Mouse (Mus musculus) kidney, postnatal 10 days (tissue): ENCODE data around the gene Mettl21c.
"Not testable (repeated sequence)": the region's sequence is repeated elsewhere in the genome, so short reads cannot be mapped to it uniquely, and the experiment has no call there.

Source experiments
- DNase-seq: peaks from one replicate; pipeline ENCODE4 v3.0.0; 2021; ENCODE audit warnings: mixed read lengths

The Mettl21c gene

DNA sequence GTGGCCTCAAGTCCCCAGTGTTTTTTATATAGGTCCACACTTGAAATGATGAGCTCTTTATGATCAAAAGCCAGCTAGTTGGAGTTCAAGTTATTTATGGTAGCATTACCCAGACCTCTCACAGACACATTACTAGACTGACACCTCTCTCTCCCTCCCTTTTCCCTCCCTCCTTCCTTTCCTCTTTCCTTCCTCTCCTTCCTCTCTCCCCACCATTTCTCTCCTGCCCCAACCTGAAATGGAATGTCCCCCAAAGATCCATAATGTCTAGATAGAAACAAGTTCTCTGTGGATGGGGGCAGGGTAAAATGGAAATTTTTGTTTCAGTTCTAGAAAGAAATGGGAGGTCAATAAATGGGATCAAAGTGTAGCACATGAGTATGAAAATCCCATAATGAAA is at the start of gene Mettl21c:
Gene Mettl21c, minus strand, starts transcription at position 101 of the 400 bp plus-strand sequence.
- no peak for DNase-seq

DNA sequence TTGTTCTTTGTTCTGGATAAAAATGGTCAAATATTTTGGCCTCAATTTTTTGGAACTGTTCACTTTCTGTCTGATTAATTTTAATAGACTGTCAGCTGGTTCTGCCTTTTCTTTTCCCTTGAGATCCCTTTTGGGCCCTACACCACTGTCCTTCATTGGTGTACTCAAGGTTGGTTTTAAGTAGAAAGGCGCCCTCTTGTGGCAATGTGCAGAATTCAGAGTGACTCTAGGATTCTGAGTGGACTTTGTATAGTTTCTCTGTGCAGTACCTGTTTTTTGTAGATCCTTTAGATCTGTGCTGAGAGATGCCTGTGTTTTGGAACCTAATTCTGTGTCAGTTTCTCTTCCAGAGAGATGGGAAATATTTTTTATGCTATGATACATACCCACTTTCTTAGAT is 44.8 kb upstream of the Mettl21c start:
- DNase-seq: peak; percentile 74

GRCm38 (mm10) chr1:44063439-44063838 is 43.6 kb upstream of the Mettl21c start:
- DNase-seq: no peak

DNA sequence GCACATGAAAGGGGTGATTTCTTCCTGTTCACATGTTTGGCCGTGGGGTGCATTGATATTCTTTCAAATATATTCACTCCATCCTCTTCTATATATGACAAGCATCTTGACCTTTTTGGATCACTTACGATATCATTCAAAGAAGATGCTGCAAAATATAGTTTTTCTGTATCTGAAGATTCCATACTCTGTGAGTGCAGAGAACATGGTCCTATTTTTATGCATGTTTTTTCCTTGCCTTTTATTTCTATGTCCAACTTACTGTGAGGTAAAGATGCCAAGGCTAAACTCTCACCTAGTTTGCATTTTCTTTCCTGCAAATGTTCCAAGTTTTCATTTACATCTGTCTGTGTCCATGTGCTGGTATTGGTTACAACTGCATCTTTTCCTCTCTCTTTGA is 42.0 kb upstream of the Mettl21c start, which contains the start of gene Gm8251:
Gene Gm8251, minus strand, starts transcription at position 101 of the 400 bp plus-strand sequence.
- no peak for DNase-seq

DNA sequence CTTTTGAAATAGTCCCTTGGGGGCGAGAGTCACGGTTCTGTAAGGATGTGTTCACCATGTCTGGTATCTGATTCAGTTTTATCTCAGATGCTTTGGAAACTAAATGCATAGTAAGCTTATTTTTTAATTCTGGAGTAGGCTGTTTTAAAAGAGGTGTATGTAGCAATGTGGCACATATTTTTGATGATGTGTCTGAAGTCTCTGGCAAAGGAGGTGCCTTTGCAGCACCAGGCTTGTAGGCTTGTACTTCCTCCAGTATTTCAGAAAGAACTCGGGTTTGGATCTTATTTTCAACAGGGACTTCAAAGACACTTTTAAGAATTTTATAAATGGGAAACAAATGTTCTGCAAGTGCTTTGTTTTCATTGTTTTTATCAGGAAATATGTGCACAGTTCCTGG is 38.0 kb upstream of the Mettl21c start:
- DNase-seq: no peak

GRCm38 (mm10) chr1:44046556-44046955 is 26.7 kb upstream of the Mettl21c start:
- no peak for DNase-seq

DNA sequence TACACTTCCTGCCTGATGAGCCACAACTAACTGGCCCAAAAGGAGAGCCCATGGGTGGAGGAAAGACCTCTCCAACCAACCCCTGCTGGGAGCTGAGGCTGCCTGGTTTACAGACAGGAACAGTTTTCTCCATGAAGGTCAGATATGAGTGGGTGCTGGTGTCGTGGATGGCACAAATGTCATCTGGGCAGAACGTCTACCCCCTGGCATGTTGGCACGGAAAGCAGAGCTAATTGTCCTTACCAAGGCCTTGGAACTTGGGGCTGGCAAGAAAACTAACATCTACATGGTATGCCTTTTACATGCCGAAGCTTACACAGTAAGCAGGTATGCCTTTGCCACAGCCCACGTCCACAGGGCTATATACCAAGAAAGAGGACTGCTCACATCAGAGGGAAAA is 25.9 kb upstream of the Mettl21c start:
- not testable (repeated sequence) for DNase-seq

GRCm38 (mm10) chr1:44042555-44042915 is 22.7 kb upstream of the Mettl21c start:
- DNase-seq: no peak

GRCm38 (mm10) chr1:44041797-44042554 is 22.1 kb upstream of the Mettl21c start:
- peak; percentile 77 for DNase-seq

DNA sequence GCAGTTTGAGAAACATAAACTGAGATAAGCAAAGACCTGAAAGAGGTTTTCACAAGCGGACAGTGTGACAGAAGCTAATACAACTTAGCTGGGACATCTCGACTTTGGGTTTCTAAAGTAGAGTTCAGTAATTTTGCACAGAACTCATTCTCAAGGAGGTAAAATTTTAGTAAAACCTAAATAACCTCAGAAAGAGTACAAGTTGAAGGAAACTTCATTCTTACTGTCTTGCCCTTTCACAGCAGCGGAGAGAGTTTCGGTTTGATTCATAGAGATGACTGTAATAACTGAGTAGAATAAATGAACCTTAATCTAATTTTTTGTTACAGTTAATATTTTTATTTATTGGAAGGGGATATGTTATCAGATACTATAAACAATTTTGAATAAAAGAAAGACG is 13.1 kb upstream of the Mettl21c start:
- no peak for DNase-seq

GRCm38 (mm10) chr1:44032213-44032612 is 12.4 kb upstream of the Mettl21c start:
- DNase-seq: no peak

- peak; percentile 11 for DNase-seq
These were observed 7.8 kb upstream of the Mettl21c start for GRCm38 (mm10) chr1:44027651-44028050.

- DNase-seq: no peak
These were observed 2.8 kb upstream of the Mettl21c start for GRCm38 (mm10) chr1:44022656-44023055.

DNA sequence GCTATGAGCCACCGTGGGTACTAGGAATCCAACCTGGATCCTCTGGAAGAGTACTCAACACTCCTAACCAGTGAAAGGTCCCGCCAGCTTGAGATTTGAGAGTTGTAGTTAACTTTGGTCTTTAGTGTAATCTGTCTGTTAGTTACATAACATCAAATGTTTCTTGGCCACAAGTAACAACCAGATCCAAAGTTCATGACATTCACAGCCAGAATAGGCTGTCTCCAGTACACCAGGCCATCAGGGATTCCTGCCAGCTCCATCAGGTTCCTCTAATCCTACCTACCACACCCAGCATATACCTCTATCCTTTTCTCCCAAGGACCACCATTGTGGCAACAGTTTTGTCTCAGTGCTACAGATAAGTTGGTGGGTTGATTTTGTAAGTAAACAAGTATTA is 4.3 kb downstream of the Mettl21c start:
- DNase-seq: no peak

DNA sequence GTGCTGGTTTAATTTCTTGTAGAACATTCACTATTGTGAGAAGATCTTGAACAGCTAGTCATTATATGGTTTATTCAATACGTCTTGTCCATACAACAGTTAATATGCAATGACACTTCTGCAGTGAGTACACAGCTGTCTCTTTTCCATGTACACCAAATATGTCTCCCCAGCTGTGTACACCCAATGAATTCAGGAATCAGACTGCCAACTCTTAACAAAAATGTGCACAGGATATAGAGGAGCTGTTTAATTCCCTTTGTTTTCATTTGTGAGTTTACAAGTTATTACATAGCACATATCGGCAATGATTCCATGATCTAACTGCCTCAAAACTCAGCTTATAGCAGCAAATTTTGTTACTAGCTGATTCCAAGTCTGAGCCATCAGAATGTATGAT is 15.3 kb downstream of the Mettl21c start:
- no peak for DNase-seq

GRCm38 (mm10) chr1:43996914-43997589 is 22.8 kb downstream of the Mettl21c start:
- no peak for DNase-seq

DNA sequence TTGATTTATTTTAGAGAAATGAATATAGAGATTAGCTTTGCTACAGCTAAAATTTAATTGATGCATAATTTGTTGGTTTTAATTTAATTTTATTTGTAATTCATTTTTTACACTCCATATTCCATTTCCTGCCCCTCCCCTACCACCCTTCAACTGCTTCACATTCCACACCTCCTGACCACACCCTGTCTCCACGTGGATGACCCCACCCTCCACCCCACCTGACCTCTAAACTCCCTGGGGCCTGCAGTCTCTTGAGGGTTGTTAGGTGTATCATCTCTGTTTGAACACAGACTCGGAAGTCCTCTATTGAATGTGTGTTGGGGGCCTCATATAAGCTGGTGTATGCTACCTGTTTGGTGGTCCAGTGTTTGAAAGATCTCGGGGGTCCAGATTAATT is 48.7 kb downstream of the Mettl21c start:
- no peak for DNase-seq

DNA sequence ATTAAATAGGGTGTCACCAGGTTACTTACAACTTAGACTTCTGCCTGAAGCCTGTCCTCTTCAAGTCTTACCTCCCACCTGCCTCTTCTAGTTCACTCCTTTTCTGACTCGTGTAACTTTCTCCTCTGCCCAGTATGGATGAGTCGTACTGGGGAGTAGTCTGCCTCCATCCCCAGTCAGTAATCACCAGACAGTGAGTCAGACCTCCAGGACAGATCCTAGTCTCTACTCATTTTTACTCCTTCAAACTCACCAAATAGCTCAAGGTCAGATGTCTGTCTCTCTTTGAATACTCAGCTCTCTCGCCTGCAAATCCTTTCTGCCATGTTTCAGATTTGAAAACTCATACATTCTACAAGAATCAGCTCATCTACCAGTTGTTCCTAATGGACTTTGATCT is 50.5 kb downstream of the Mettl21c start:
- no peak for DNase-seq

DNA sequence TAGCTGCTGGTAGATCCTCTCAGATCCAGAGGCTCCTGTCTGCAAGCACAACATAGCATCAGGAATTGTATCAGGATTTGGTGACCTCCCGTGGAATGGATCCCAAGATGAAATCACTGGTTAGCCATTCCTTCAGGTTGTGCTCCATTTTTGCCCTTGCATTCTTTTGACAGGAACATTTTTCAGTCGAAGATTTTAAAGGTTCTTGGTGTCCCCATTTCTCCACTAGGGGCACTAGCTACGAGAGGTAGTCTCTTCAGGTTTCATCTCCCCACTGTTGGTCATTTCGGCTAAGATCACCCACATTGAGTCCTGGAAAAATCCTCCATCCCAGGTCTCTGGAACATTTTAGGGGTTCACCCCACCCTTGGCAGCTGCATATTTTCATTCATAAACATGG is 53.1 kb downstream of the Mettl21c start:
- DNase-seq: no peak

- DNase-seq: no peak
These were observed 55.5 kb downstream of the Mettl21c start for GRCm38 (mm10) chr1:43964381-43964780.
